Mouse (Mus musculus): ENCODE measurements around the gene Pkd2l1. TPM values are rescaled to one million over a fixed set of nuclear protein-coding genes. Genes with fewer than 3 reads are reported as not detected.
A peak's percentile ranks its signal among the peaks of the same experiment; 100 is the strongest.

Pkd2l1 gene
- polyA plus RNA-seq, 1 experiment from 2014 or later = 1.2 TPM

- Histone ChIP-seq H3K27ac (ENCODE audit: low read depth, low read length) (no peak overlapping the region), H3K4me1 (ENCODE audit: control insufficient read depth, insufficient read depth, low read length) (peaks cover 5% of the 10 kb centered on the region; the same call in 1 of the 2 replicates), H3K27me3 (ENCODE audit: control insufficient read depth, insufficient read depth, low read length) (no peaks in the 10 kb centered on the region), H3K9ac (ENCODE audit: low read length) (no peak overlapping the region), H3K36me3 (ENCODE audit: control insufficient read depth, insufficient read depth, low read length) (peaks cover 2% of the 10 kb centered on the region; the same call in 1 of the 2 replicates), H3K4me3 (ENCODE audit: low read depth, low read length) (no peak overlapping the region), H3K4me2 (ENCODE audit: low read depth) (no peak overlapping the region), H3K9me3 (ENCODE audit: control insufficient read depth, low read length) (no peaks in the 10 kb centered on the region)
- DNase-seq (ENCODE audit: low spot score) (no peak), ATAC-seq (ENCODE audit: insufficient read depth, low FRiP score, low TSS enrichment) (no peak)
- 94% methylated on average over 8 of the region's 8 CpGs for WGBS
Observed at GRCm38 (mm10) chr19:44146951-44147350, 45.3 kb downstream of the Pkd2l1 start.

DNA sequence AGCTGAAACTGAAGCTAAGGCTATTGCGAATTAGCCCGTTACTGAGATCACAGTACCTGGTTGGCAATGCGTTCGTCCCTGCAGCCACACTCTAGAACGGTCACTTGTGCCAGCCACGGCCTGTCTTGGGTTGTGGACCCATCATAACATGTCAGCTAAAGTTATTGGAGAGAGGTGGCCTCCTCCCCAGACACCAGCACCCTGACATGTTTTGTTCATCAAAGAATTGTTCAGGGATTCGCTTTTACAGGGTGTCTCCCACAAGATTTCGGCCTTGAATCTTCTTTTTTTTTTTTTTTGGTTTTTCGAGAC, 45.7 kb downstream of the Pkd2l1 start:
- WGBS = 63% methylated on average over 9 of the region's 9 CpGs
- DNase-seq (ENCODE audit: low spot score) = no peak
- ATAC-seq (ENCODE audit: insufficient read depth, low FRiP score, low TSS enrichment) = 0 out of 2 replicates have a peak, but pooled peaks have one; percentile 23
- peaks cover 2% of the 10 kb centered on the region; the same call in 1 of the 2 replicates for H3K36me3 ChIP-seq (ENCODE audit: control insufficient read depth, insufficient read depth, low read length)
- peak overlapping the region; percentile 72 for H3K4me2 ChIP-seq (ENCODE audit: low read depth)
- no peak overlapping the region for H3K27ac ChIP-seq (ENCODE audit: low read depth, low read length)
- H3K9ac ChIP-seq (ENCODE audit: low read length) = peak overlapping the region; percentile 76
- no peaks in the 10 kb centered on the region for H3K27me3 ChIP-seq (ENCODE audit: control insufficient read depth, insufficient read depth, low read length)
- H3K4me1 ChIP-seq (ENCODE audit: control insufficient read depth, insufficient read depth, low read length) = peaks cover 5% of the 10 kb centered on the region; the same call in 1 of the 2 replicates
- H3K9me3 ChIP-seq (ENCODE audit: control insufficient read depth, low read length) = no peaks in the 10 kb centered on the region
- peak overlapping the region; percentile 74; the same call in 1 of the 2 replicates for H3K4me3 ChIP-seq (ENCODE audit: low read depth, low read length)

DNA sequence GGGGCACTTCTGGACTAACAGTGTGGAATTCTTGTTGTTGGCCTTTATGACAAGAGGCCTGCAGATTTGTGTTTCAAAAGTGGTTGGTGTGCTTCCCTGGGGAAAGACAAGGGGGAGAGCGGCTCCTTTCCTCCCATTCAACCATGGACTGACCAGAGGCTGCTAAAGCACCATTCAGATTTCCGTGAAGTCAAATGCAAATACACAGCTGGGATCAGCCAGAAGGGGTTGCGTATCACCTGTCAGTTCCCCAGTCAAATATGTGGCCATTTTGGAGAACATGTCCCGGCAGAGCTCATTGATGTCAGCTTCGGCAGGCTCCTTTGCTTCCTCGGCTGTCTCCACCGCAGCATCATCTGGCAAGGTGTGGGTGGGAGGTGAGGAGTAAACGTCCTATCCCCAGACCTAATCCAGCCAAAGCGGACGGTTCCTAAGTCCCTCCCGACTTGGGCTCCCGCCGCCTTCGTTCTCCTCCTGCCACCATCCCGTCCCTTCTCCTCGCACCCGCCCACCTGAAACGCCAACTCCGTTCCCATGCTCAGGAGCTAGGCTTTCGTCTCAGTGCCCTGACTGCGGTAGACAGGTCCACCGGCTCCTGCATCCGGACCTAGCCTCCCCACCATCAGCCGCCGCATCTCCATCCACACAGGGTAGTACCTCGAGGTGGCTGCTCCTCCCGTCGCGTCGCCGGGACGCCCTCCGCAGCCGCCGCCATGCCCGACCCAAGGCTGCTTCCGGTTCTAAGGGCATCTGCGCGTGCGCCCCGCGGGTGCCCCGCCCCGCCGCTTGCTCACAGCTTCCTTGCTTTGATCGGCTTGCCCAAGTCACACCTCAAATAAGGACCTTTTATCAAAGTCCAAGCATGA, 46.3 kb downstream of the Pkd2l1 start, which contains the start of gene Bloc1s2:
TSS of gene Bloc1s2 (minus strand) at position 745 of the 866 bp plus-strand sequence.
- peak; percentile 60; the same call in 1 of the 2 replicates for ATAC-seq (ENCODE audit: insufficient read depth, low FRiP score, low TSS enrichment)
- H3K9me3 ChIP-seq (ENCODE audit: control insufficient read depth, low read length) = no peaks in the 10 kb centered on the region
- H3K27ac ChIP-seq (ENCODE audit: low read depth, low read length) = no peak within 1 kb of the TSS
- peak within 1 kb of the TSS; percentile 74 for H3K4me3 ChIP-seq (ENCODE audit: low read depth, low read length)
- no peaks in the 10 kb centered on the region for H3K27me3 ChIP-seq (ENCODE audit: control insufficient read depth, insufficient read depth, low read length)
- peaks cover 2% of the 10 kb centered on the region; the same call in 1 of the 2 replicates for H3K36me3 ChIP-seq (ENCODE audit: control insufficient read depth, insufficient read depth, low read length)
- 4% methylated on average over 46 of the region's 46 CpGs for WGBS
- peak within 1 kb of the TSS; percentile 72 for H3K4me2 ChIP-seq (ENCODE audit: low read depth)
- DNase-seq (ENCODE audit: low spot score) = peak; percentile 89
- peak within 1 kb of the TSS; percentile 76 for H3K9ac ChIP-seq (ENCODE audit: low read length)
- peaks cover 5% of the 10 kb centered on the region; the same call in 1 of the 2 replicates for H3K4me1 ChIP-seq (ENCODE audit: control insufficient read depth, insufficient read depth, low read length)

DNA sequence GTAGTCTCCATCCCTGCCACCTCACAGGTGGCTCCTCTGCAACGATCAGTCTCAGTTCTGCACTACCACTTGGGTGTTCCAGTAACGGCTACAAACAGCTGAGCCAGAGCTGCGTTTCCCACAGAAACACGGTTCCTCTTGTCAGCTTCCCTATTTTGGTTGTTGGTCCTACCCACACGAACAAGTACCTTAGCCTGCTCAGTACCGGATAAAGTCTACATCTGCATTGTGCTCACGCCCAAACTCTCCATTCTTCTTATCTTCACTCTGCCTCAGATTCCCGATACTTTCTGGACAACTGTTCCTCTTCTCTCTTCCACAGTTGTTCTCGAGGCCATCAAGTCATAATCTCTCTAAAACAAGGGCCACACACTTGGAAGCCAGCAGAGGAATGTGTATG, 47.9 kb downstream of the Pkd2l1 start:
- peaks cover 7% of the 10 kb centered on the region for H3K36me3 ChIP-seq (ENCODE audit: control insufficient read depth, insufficient read depth, low read length)
- H3K27me3 ChIP-seq (ENCODE audit: control insufficient read depth, insufficient read depth, low read length) = no peaks in the 10 kb centered on the region
- H3K4me1 ChIP-seq (ENCODE audit: control insufficient read depth, insufficient read depth, low read length) = peaks cover 5% of the 10 kb centered on the region; the same call in 1 of the 2 replicates
- H3K9me3 ChIP-seq (ENCODE audit: control insufficient read depth, low read length) = no peaks in the 10 kb centered on the region
- ATAC-seq (ENCODE audit: insufficient read depth, low FRiP score, low TSS enrichment) (no peak), DNase-seq (ENCODE audit: low spot score) (no peak)
- no peak overlapping the region for H3K4me2 ChIP-seq (ENCODE audit: low read depth)
- no peak overlapping the region for H3K27ac ChIP-seq (ENCODE audit: low read depth, low read length)
- no peak overlapping the region for H3K9ac ChIP-seq (ENCODE audit: low read length)
- WGBS = 92% methylated on average over 9 of the region's 9 CpGs
- no peak overlapping the region for H3K4me3 ChIP-seq (ENCODE audit: low read depth, low read length)

GRCm38 (mm10) chr19:44135960-44136485, 56.2 kb downstream of the Pkd2l1 start:
- WGBS = 27% methylated on average over 7 of the region's 7 CpGs
- peaks cover 7% of the 10 kb centered on the region; the same call in 1 of the 2 replicates for H3K36me3 ChIP-seq (ENCODE audit: control insufficient read depth, insufficient read depth, low read length)
- peak overlapping the region; percentile 75 for H3K4me3 ChIP-seq (ENCODE audit: low read depth, low read length)
- H3K9me3 ChIP-seq (ENCODE audit: control insufficient read depth, low read length) = no peaks in the 10 kb centered on the region
- no peak overlapping the region; the same call in 1 of the 2 replicates for H3K9ac ChIP-seq (ENCODE audit: low read length)
- no peak overlapping the region for H3K27ac ChIP-seq (ENCODE audit: low read depth, low read length)
- DNase-seq (ENCODE audit: low spot score) (no peak), ATAC-seq (ENCODE audit: insufficient read depth, low FRiP score, low TSS enrichment) (peak; percentile 16; the same call in 1 of the 2 replicates)
- peak overlapping the region; percentile 52 for H3K4me2 ChIP-seq (ENCODE audit: low read depth)
- no peaks in the 10 kb centered on the region for H3K27me3 ChIP-seq (ENCODE audit: control insufficient read depth, insufficient read depth, low read length)
- peaks cover 6% of the 10 kb centered on the region; the same call in 1 of the 2 replicates for H3K4me1 ChIP-seq (ENCODE audit: control insufficient read depth, insufficient read depth, low read length)

DNA sequence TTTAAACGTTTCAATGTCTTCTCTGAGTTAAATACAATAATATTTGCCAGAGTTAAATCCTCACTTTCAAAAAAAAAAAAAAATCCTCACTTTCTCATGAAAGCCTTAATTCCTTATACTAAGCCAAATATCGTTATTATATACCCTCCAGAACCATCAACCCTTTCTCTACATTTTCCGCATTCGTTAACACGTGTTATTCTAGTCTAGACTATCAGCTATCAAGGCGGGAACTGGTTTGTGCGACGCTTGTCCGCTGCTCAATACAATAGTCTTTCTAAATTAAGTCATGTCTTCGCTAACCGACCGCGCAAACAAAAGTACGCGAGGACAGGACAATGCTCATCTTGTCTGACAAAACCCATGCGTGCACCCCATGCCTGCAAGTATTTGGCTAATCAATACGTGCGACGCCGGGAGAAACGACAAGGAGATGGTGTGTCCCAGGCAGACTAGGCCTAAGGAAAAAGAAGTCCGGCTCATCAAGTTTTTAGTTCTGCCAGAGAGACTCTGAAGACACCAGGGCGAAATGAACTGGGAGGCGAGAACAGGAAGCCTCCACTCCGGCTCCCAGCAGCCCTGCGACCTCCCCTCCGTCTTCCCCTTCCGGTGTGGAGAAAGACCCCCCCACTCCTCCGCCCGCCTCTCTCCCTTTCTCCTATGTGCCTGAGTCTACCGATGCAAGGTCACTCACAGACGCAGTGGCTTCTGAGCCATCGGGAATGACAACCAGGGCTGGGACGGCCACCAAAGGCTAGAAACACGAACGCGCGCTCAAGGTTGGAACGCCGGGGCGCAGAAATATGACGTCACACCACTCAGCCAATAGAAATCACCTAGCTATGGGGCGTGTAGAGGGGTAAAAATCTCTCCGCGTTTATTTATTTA, 56.9 kb downstream of the Pkd2l1 start, which contains the start of gene Cwf19l1:
TSS of gene Cwf19l1 (minus strand) at position 805 of the 888 bp plus-strand sequence.
- peak within 1 kb of the TSS; percentile 78 for H3K9ac ChIP-seq (ENCODE audit: low read length)
- peak within 1 kb of the TSS; percentile 81 for H3K27ac ChIP-seq (ENCODE audit: low read depth, low read length)
- peak within 1 kb of the TSS; percentile 67 for H3K4me2 ChIP-seq (ENCODE audit: low read depth)
- H3K4me3 ChIP-seq (ENCODE audit: low read depth, low read length) = peak within 1 kb of the TSS; percentile 75
- H3K9me3 ChIP-seq (ENCODE audit: control insufficient read depth, low read length) = no peaks in the 10 kb centered on the region
- H3K4me1 ChIP-seq (ENCODE audit: control insufficient read depth, insufficient read depth, low read length) = peaks cover 6% of the 10 kb centered on the region; the same call in 1 of the 2 replicates
- WGBS = under 1% methylated on average over 45 of the region's 45 CpGs
- H3K27me3 ChIP-seq (ENCODE audit: control insufficient read depth, insufficient read depth, low read length) = no peaks in the 10 kb centered on the region
- H3K36me3 ChIP-seq (ENCODE audit: control insufficient read depth, insufficient read depth, low read length) = peaks cover 7% of the 10 kb centered on the region; the same call in 1 of the 2 replicates
- DNase-seq (ENCODE audit: low spot score) (peak; percentile 92), ATAC-seq (ENCODE audit: insufficient read depth, low FRiP score, low TSS enrichment) (peak; percentile 81)

- Histone ChIP-seq H3K27me3 (ENCODE audit: control insufficient read depth, insufficient read depth, low read length) (no peaks in the 10 kb centered on the region), H3K9ac (ENCODE audit: low read length) (no peak overlapping the region), H3K4me2 (ENCODE audit: low read depth) (no peak overlapping the region), H3K36me3 (ENCODE audit: control insufficient read depth, insufficient read depth, low read length) (no peaks in the 10 kb centered on the region), H3K4me1 (ENCODE audit: control insufficient read depth, insufficient read depth, low read length) (peaks cover 6% of the 10 kb centered on the region; the same call in 1 of the 2 replicates), H3K27ac (ENCODE audit: low read depth, low read length) (no peak overlapping the region), H3K4me3 (ENCODE audit: low read depth, low read length) (no peak overlapping the region), H3K9me3 (ENCODE audit: control insufficient read depth, low read length) (no peaks in the 10 kb centered on the region)
- 90% methylated on average over 5 of the region's 5 CpGs for WGBS
- DNase-seq (ENCODE audit: low spot score) (no peak), ATAC-seq (ENCODE audit: insufficient read depth, low FRiP score, low TSS enrichment) (no peak)
Observed at GRCm38 (mm10) chr19:44132917-44133316, 59.3 kb downstream of the Pkd2l1 start.

- Histone ChIP-seq H3K4me3 (ENCODE audit: low read depth, low read length) (no peak overlapping the region), H3K4me1 (ENCODE audit: control insufficient read depth, insufficient read depth, low read length) (no peaks in the 10 kb centered on the region), H3K9me3 (ENCODE audit: control insufficient read depth, low read length) (no peaks in the 10 kb centered on the region), H3K27ac (ENCODE audit: low read depth, low read length) (no peak overlapping the region), H3K27me3 (ENCODE audit: control insufficient read depth, insufficient read depth, low read length) (no peaks in the 10 kb centered on the region), H3K36me3 (ENCODE audit: control insufficient read depth, insufficient read depth, low read length) (peaks cover 10% of the 10 kb centered on the region), H3K9ac (ENCODE audit: low read length) (no peak overlapping the region), H3K4me2 (ENCODE audit: low read depth) (no peak overlapping the region)
- ATAC-seq (ENCODE audit: insufficient read depth, low FRiP score, low TSS enrichment) = no peak
- WGBS = 93% methylated on average over 2 of the region's 2 CpGs
- DNase-seq (ENCODE audit: low spot score) = no peak
Observed at GRCm38 (mm10) chr19:44128560-44128959, 63.7 kb downstream of the Pkd2l1 start.
